Mouse (Mus musculus) neural tube, postnatal 0 days (tissue): ENCODE results near the gene Krba1. TPM values are rescaled to one million over a fixed set of nuclear protein-coding genes. Genes with fewer than 3 reads are reported as not detected.

ENCODE experiments used
- microRNA-seq: library from miRNA; unstranded; fragments of <30 nt; microRNA quantifications from one replicate; pipeline ENCODE4, GENCODE M21; 2016
- polyA plus RNA-seq: library from polyadenylated mRNA; unstranded; fragments of >200 nt; fragmentation: Nextera tagmentation; extraction: Ambion mirVana; gene quantifications from 2 replicates; pipeline ENCODE4 v1.2.1, GENCODE M21; 2015

The Krba1 gene
- polyA plus RNA-seq = 17.5 and 21.6 TPM in 2 replicates

GRCm38 (mm10) chr6:48395105-48396007 lies at the start of gene Krba1:
TSS of gene Krba1 (plus strand) at chr6:48395586.

GRCm38 (mm10) chr6:48445181-48446101 lies 50.1 kb downstream of the Krba1 start, which contains the start of gene Zfp467:
TSS of gene Zfp467 (minus strand) at chr6:48445825.

GRCm38 (mm10) chr6:48447929-48448328 lies 52.5 kb downstream of the Krba1 start, which contains the start of gene Sspo:
TSS of gene Sspo (plus strand) at chr6:48448229.

Small RNA genes lying within 50 kb of the gene (microRNA-seq; reads per million reads assigned to microRNA genes)
- gene Gm24325 = not detected

Other genes starting within 250 kb of the Krba1 start
- 45.1 and 46.9 TPM in 2 replicates for gene Zfp467, start 50.2 kb downstream of the Krba1 start, polyA plus RNA-seq
- 0.17 and 0.27 TPM in 2 replicates for gene Sspo, start 52.6 kb downstream of the Krba1 start, polyA plus RNA-seq
- gene Atp6v0e2, start 142.0 kb downstream of the Krba1 start, polyA plus RNA-seq = 494 and 535 TPM in 2 replicates
- 15.0 and 15.1 TPM in 2 replicates for gene Lrrc61, start 159.2 kb downstream of the Krba1 start, polyA plus RNA-seq
- 21.1 and 23.0 TPM in 2 replicates for gene Rarres2, start 177.2 kb downstream of the Krba1 start, polyA plus RNA-seq
- gene Gm45021, start 194.0 kb downstream of the Krba1 start, polyA plus RNA-seq = not detected in 2 replicates
- gene Repin1, start 198.3 kb downstream of the Krba1 start, polyA plus RNA-seq = 33.1 and 38.6 TPM in 2 replicates
- gene Gm44965, start 198.4 kb downstream of the Krba1 start, polyA plus RNA-seq = not detected in 2 replicates
- gene Zfp775, start 206.5 kb downstream of the Krba1 start, polyA plus RNA-seq = 7.1 and 7.3 TPM in 2 replicates
- gene AI854703, start 231.2 kb downstream of the Krba1 start, polyA plus RNA-seq = 38.7 and 38.8 TPM in 2 replicates